10 mouse cellular contexts compared by ENCODE assay signal in the genomic region with DNA sequence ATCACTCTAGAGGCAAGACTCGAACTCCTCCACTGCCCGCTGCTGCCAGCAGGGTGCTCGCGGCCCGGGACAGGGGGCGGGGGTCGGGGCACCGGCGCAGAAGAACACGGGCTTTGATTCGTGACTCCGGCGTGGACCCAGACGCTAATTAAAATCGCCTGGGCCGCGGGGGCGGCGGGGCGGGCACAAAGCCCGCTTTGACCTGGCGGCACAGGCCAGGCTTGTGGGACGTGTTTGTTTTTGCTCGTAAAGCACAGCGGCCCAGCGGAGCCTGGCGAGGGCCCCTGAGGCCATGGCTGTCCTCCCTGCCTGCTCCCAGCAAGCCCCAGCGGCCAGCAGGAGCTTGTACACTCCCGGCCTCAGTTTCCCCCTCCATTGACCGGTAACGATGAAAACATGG. TPM values are rescaled to one million over a fixed set of nuclear protein-coding genes. Genes with fewer than 3 reads are reported as not detected.
DNase-seq lines count a peak whose midpoint lies in the region; ATAC-seq and TF ChIP-seq lines count a peak whose summit lies in the region.
"Had no signal": no experiment of that assay in that cellular context is flagged by ENCODE, and none has a peak within 500 bp of the region (broad histone marks: within the 10 kb centered on the region; RNA-seq: fewer than 3 reads in every experiment).

No protein-coding gene starts in this region.

- 20% methylated on average over 31 of the region's 31 CpGs for WGBS in intestine, embryonic 14.5 days
- WGBS in intestine, postnatal 0 days, result 20% methylated on average over 31 of the region's 31 CpGs
- 20% methylated on average over 31 of the region's 31 CpGs for WGBS in liver, embryonic 12.5 days (ENCODE audit: insufficient replicate concordance)

- H3K27me3 ChIP-seq in intestine, embryonic 14.5 days (replicated peaks; ENCODE audit: control insufficient read depth, insufficient read depth, low read length), result no peaks in the 10 kb centered on the region; the same call in 1 of the 2 replicates
- H3K27me3 ChIP-seq in intestine, postnatal 0 days (replicated peaks; ENCODE audit: control insufficient read depth, insufficient read depth, low read length), result 0 out of 2 replicates have a peak, but pooled peaks cover 4% of the 10 kb centered on the region
- peaks cover 46% of the 10 kb centered on the region for H3K27me3 ChIP-seq in liver, embryonic 12.5 days (replicated peaks)

- no peaks in the 10 kb centered on the region for H3K9me3 ChIP-seq in intestine, embryonic 14.5 days (ENCODE audit: control insufficient read depth, low read length)
- no peaks in the 10 kb centered on the region for H3K9me3 ChIP-seq in intestine, postnatal 0 days (ENCODE audit: control insufficient read depth)
- no peaks in the 10 kb centered on the region for H3K9me3 ChIP-seq in liver, embryonic 12.5 days (replicated peaks)

- no peak for DNase-seq in intestine, embryonic 14.5 days (ENCODE audit: low spot score)
- peak; percentile 9 for DNase-seq in brain, embryonic 14.5 days (ENCODE audit: low read depth)
- peak; percentile 16 for DNase-seq in heart, postnatal 4 days
- DNase-seq in adrenal gland, adult 18-20 months (ENCODE audit: low spot score in 2 of 2), result no peak
- DNase-seq in cerebellum, adult 8-10 months, result no peak
- DNase-seq in spleen, postnatal 36 days (ENCODE audit: low spot score in 2 of 2), result no peak
- DNase-seq: layer of hippocampus, postnatal 36 days had no signal

- H3K36me3 ChIP-seq in intestine, embryonic 14.5 days (ENCODE audit: control insufficient read depth, insufficient read depth, low read length), result no peaks in the 10 kb centered on the region
- H3K36me3 ChIP-seq in intestine, postnatal 0 days (ENCODE audit: control insufficient read depth, insufficient read depth), result no peaks in the 10 kb centered on the region
- H3K36me3 ChIP-seq in liver, embryonic 12.5 days, result no peaks in the 10 kb centered on the region

- TF ChIP-seq CTCF in intestine, postnatal 0 days (IDR thresholded peaks at IDR 0.05; ENCODE audit: low read depth), result no peak
- TF ChIP-seq CTCF in brain, embryonic 14.5 days (IDR thresholded peaks at IDR 0.05; ENCODE audit: borderline replicate concordance, extremely low read depth, insufficient read depth, insufficient read length), result no peak

- H3K4me2 ChIP-seq in intestine, embryonic 14.5 days (ENCODE audit: low read length), result peak overlapping the region; percentile 1; the same call in 1 of the 2 replicates
- H3K4me2 ChIP-seq in intestine, postnatal 0 days (replicated peaks; ENCODE audit: low read depth), result no peak overlapping the region
- H3K4me2 ChIP-seq in liver, embryonic 12.5 days, result peak overlapping the region; percentile 36

- H3K9ac ChIP-seq in intestine, embryonic 14.5 days (ENCODE audit: low read length), result no peak overlapping the region
- no peak overlapping the region for H3K9ac ChIP-seq in intestine, postnatal 0 days (ENCODE audit: low read depth, low read length)
- no peak overlapping the region for H3K9ac ChIP-seq in liver, embryonic 12.5 days

- H3K4me3 ChIP-seq in intestine, embryonic 14.5 days (ENCODE audit: low read depth, low read length), result no peak overlapping the region
- H3K4me3 ChIP-seq in intestine, postnatal 0 days (ENCODE audit: low read depth, low read length), result no peak overlapping the region
- H3K4me3 ChIP-seq in liver, embryonic 12.5 days, result 0 out of 2 replicates have a peak overlapping the region, but pooled peaks have one; percentile 12

- ATAC-seq in intestine, embryonic 14.5 days (replicated peaks; ENCODE audit: low FRiP score, low TSS enrichment, low read depth), result no peak
- ATAC-seq in intestine, postnatal 0 days, result no peak
- no peak for ATAC-seq in liver, embryonic 12.5 days

- peaks cover 11% of the 10 kb centered on the region for H3K4me1 ChIP-seq in intestine, embryonic 14.5 days (replicated peaks; ENCODE audit: control insufficient read depth, insufficient read depth, low read length)
- no peaks in the 10 kb centered on the region for H3K4me1 ChIP-seq in intestine, postnatal 0 days (replicated peaks; ENCODE audit: control insufficient read depth, insufficient read depth, low read length)
- peaks cover 6% of the 10 kb centered on the region; the same call in 1 of the 2 replicates for H3K4me1 ChIP-seq in liver, embryonic 12.5 days

- TF ChIP-seq POLR2A in brain, embryonic 14.5 days (IDR thresholded peaks at IDR 0.05; ENCODE audit: borderline replicate concordance, extremely low read depth, insufficient read depth, insufficient read length, poor library complexity, severe bottlenecking), result no peak

- no peak overlapping the region for H3K27ac ChIP-seq in intestine, embryonic 14.5 days (ENCODE audit: low read depth)
- no peak overlapping the region for H3K27ac ChIP-seq in intestine, postnatal 0 days (ENCODE audit: low read depth, low read length)
- H3K27ac ChIP-seq in liver, embryonic 12.5 days, result no peak overlapping the region

RNA-seq across cellular contexts. Expression of gene Chrdl2, which starts 36.1 kb away (rescaled TPM):
- 1.1 and 1.4 TPM in 2 replicates for polyA plus RNA-seq in intestine, embryonic 14.5 days (2014; fragmentation: Nextera tagmentation; extraction: Ambion mirVana)
- 1.0 and 1.2 TPM in 2 replicates for polyA plus RNA-seq in intestine, postnatal 0 days (2015; fragmentation: Nextera tagmentation; extraction: Ambion mirVana)
- polyA plus RNA-seq in brain, embryonic 14.5 days (2012; rRNA removed), result 0.13 and 0.21 TPM in 2 replicates
- total RNA-seq in heart, postnatal 4 days (2021), result not detected
- polyA plus RNA-seq in liver, embryonic 12.5 days (2016; fragmentation: Nextera tagmentation; extraction: Ambion mirVana), result 0.11 and 0.30 TPM in 2 replicates
- not detected for total RNA-seq in adrenal gland, adult 18-20 months (2021)
- total RNA-seq: common myeloid progenitor, adult 5-6 weeks had no signal

Comparison
In these comparisons a context has a peak if more than half of its experiments do, and no peak if none do; other contexts are left out.
1. DNase-seq: peak in brain, embryonic 14.5 days (single experiment) and heart, postnatal 4 days (single experiment); none in intestine, embryonic 14.5 days (single experiment), adrenal gland, adult 18-20 months (0 of 2), cerebellum, adult 8-10 months (single experiment) and spleen, postnatal 36 days (0 of 2).